Mouse (Mus musculus) cortical plate, adult 2 months (tissue): ENCODE data around the gene 5330417C22Rik.
A peak's percentile ranks its signal among the peaks of the same experiment; 100 is the strongest.

Experiments used
- CTCF ChIP-seq: fragments of 200-500 bp; IDR thresholded peaks from 2 replicates; pipeline ENCODE4 v1.5.1; 2011; ENCODE audit warnings: mild to moderate bottlenecking, control low read depth, low read length; ENCODE audit not compliant: insufficient read depth; ENCODE audit errors: extremely low read depth
- POLR2A ChIP-seq: fragments of 200-500 bp; IDR thresholded peaks from 2 replicates; pipeline ENCODE4 v1.6.1; 2011; ENCODE audit warnings: mild to moderate bottlenecking, low read length, control low read depth; ENCODE audit not compliant: insufficient read depth; ENCODE audit errors: extremely low read depth

GRCm38 (mm10) chr3:108489968-108490367 lies 46.4 kb downstream of the 5330417C22Rik start:
- TF ChIP-seq POLR2A (no peak), CTCF (0 out of 2 replicates have a peak, but pooled peaks have one; percentile 23)
